ENCODE assay signal across 20 mouse cellular contexts in the genomic region with DNA sequence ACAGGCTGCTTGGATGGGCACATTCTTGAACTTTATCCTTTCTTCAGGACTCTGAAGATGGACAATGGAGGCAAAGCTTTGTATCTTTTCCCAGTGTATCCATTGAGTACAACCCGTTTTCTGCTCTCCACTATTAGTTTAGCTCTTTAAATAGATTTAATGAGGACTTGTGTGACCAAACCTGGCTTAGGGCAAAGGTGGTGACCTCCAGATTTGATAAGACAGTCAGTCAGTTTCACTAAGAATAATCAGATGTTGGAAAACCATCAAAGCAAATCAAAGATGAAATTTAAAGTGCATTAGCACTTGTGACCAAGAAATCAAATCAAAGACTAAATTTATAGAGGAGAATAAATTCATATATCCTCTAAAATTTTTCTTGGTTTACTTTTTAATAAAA. TPM values are rescaled to one million over a fixed set of nuclear protein-coding genes. Genes with fewer than 3 reads are reported as not detected.
"Had no signal": no experiment of that assay in that cellular context is flagged by ENCODE, and none has a peak within 500 bp of the region (broad histone marks: within the 10 kb centered on the region; RNA-seq: fewer than 3 reads in every experiment).

No protein-coding gene starts in this region.

- DNase-seq: kidney, adult 2 months; kidney, postnatal 25 days; layer of hippocampus, postnatal 36 days; lung, embryonic 14.5 days; thymus, adult 2 months; thymus, postnatal 14 days; thymus, postnatal 4 days had no signal

- ATAC-seq: intestine, postnatal 0 days; lung, postnatal 0 days; midbrain, embryonic 15.5 days had no signal

- H3K27ac ChIP-seq: kidney, postnatal 0 days; left cerebral cortex, adult 2 months; limb, embryonic 12.5 days; limb, embryonic 15.5 days; macrophage; midbrain, embryonic 12.5 days; midbrain, embryonic 15.5 days; neural tube, embryonic 12.5 days; neural tube, embryonic 15.5 days; stomach, postnatal 0 days had no signal

- H3K9ac ChIP-seq: limb, embryonic 12.5 days; limb, embryonic 15.5 days; lung, embryonic 14.5 days; midbrain, embryonic 12.5 days; midbrain, embryonic 15.5 days; neural tube, embryonic 12.5 days; neural tube, embryonic 15.5 days had no signal

- H3K4me3 ChIP-seq: left cerebral cortex, adult 2 months; limb, embryonic 12.5 days; limb, embryonic 15.5 days; midbrain, embryonic 12.5 days; midbrain, embryonic 15.5 days; neural tube, embryonic 12.5 days; neural tube, embryonic 15.5 days had no signal

- H3K36me3 ChIP-seq: limb, embryonic 12.5 days; limb, embryonic 15.5 days; midbrain, embryonic 12.5 days; midbrain, embryonic 15.5 days; neural tube, embryonic 12.5 days; neural tube, embryonic 15.5 days had no signal

- H3K4me2 ChIP-seq: limb, embryonic 12.5 days; limb, embryonic 15.5 days; lung, embryonic 14.5 days; midbrain, embryonic 12.5 days; midbrain, embryonic 15.5 days; neural tube, embryonic 12.5 days; neural tube, embryonic 15.5 days had no signal

- H3K9me3 ChIP-seq: limb, embryonic 12.5 days; limb, embryonic 15.5 days; midbrain, embryonic 12.5 days; midbrain, embryonic 15.5 days; neural tube, embryonic 12.5 days; neural tube, embryonic 15.5 days had no signal

- H3K4me1 ChIP-seq: limb, embryonic 12.5 days; limb, embryonic 15.5 days; midbrain, embryonic 12.5 days; midbrain, embryonic 15.5 days; neural tube, embryonic 12.5 days; neural tube, embryonic 15.5 days had no signal

- H3K27me3 ChIP-seq: limb, embryonic 12.5 days; limb, embryonic 15.5 days; midbrain, embryonic 12.5 days; midbrain, embryonic 15.5 days; neural tube, embryonic 12.5 days; neural tube, embryonic 15.5 days had no signal

RNA-seq across cellular contexts. Expression of a gene that starts 1.7 kb away (rescaled TPM):
- total RNA-seq: megakaryocyte, adult 5-6 weeks had no signal
- polyA plus RNA-seq: macrophage had no signal
